Mouse (Mus musculus) heart, embryonic 14.5 days (tissue): Measurements from ENCODE around the gene Gm44511. TPM values are rescaled to one million over a fixed set of nuclear protein-coding genes. Genes with fewer than 3 reads are reported as not detected.
"Not testable (repeated sequence)": the region's sequence is repeated elsewhere in the genome, so short reads cannot be mapped to it uniquely, and the experiment has no call there.

ENCODE experiments used
- ATAC-seq: fragments of 200-750 bp; cut with Nextera tagmentation; 2 replicates; pipeline ENCODE4 v1.8.0; 2017; ENCODE audit warnings: low read depth, moderate TSS enrichment; ENCODE audit not compliant: insufficient number of reproducible peaks, insufficient read depth, low FRiP score
- H3K27ac ChIP-seq, 2 experiments: fragments of 200-500 bp in 1 of 2; fragments of 300-500 bp in 1 of 2; sonication (generic) in 1 of 2; replicated peaks in 1 of 2; 2 replicates each; pipeline ENCODE4 v1.5.1; 2012 to 2014; ENCODE audit warnings: low read depth in 2 of 2, low read length in 2 of 2, control low read depth in 1 of 2, mild to moderate bottlenecking in 1 of 2, mixed read lengths in 1 of 2; ENCODE audit not compliant: control insufficient read depth in 1 of 2, insufficient read depth in 1 of 2
- H3K27me3 ChIP-seq: fragments of 300-500 bp; sonication (generic); 2 replicates; pipeline ENCODE4 v1.6.1; 2014; ENCODE audit warnings: mild to moderate bottlenecking, low read length, control low read depth; ENCODE audit not compliant: control insufficient read depth, insufficient read depth
- H3K36me3 ChIP-seq: fragments of 300-500 bp; sonication (generic); 2 replicates; pipeline ENCODE4 v1.6.1; 2014; ENCODE audit warnings: mild to moderate bottlenecking, control low read depth, low read length, mixed read lengths; ENCODE audit not compliant: control insufficient read depth, insufficient read depth
- H3K4me1 ChIP-seq, 2 experiments: fragments of 200-500 bp in 1 of 2; fragments of 300-500 bp in 1 of 2; sonication (generic) in 1 of 2; 2 replicates each; pipeline ENCODE4 v1.6.1; 2012 to 2014; ENCODE audit warnings: low read length in 2 of 2, control low read depth in 1 of 2, mixed read lengths in 1 of 2; ENCODE audit not compliant: control insufficient read depth in 2 of 2, insufficient read depth in 2 of 2
- H3K4me2 ChIP-seq: fragments of 300-500 bp; sonication (generic); 2 replicates; pipeline ENCODE4 v1.6.1; 2014; ENCODE audit warnings: mild to moderate bottlenecking, low read length
- H3K4me3 ChIP-seq, 2 experiments: fragments of 200-500 bp in 1 of 2; fragments of 300-500 bp in 1 of 2; sonication (generic) in 1 of 2; 2 replicates each; pipeline ENCODE4 v1.5.1; 2012 to 2014; ENCODE audit warnings: low read length in 2 of 2, mild to moderate bottlenecking in 2 of 2, control low read depth in 1 of 2, low read depth in 1 of 2, moderate library complexity in 1 of 2; ENCODE audit not compliant: control insufficient read depth in 1 of 2, insufficient read depth in 1 of 2
- H3K9ac ChIP-seq: fragments of 300-500 bp; sonication (generic); 2 replicates; pipeline ENCODE4 v1.6.1; 2014; ENCODE audit warnings: mild to moderate bottlenecking, low read length
- H3K9me3 ChIP-seq: fragments of 300-500 bp; sonication (generic); 2 replicates; pipeline ENCODE4 v1.6.1; 2016; ENCODE audit warnings: low read length, control low read depth; ENCODE audit not compliant: control insufficient read depth
- WGBS: fragments of 180-500 bp; shearing (Covaris S2); extraction: QIAGEN DNeasy Blood & Tissue Kit; methylation state at CpG from one replicate; pipeline ENCODE4 v1.1.7; 2014; 5-methylcytosine and 5-hydroxymethylcytosine counted together
- polyA plus RNA-seq: library from polyadenylated mRNA; unstranded; fragments of >200 nt; fragmentation: Nextera tagmentation; extraction: Ambion mirVana; gene quantifications from 2 replicates; pipeline ENCODE4 v1.2.1, GENCODE M21; 2014

Gene Gm44511
- polyA plus RNA-seq, 1 experiment from 2014 or later: not detected

DNA sequence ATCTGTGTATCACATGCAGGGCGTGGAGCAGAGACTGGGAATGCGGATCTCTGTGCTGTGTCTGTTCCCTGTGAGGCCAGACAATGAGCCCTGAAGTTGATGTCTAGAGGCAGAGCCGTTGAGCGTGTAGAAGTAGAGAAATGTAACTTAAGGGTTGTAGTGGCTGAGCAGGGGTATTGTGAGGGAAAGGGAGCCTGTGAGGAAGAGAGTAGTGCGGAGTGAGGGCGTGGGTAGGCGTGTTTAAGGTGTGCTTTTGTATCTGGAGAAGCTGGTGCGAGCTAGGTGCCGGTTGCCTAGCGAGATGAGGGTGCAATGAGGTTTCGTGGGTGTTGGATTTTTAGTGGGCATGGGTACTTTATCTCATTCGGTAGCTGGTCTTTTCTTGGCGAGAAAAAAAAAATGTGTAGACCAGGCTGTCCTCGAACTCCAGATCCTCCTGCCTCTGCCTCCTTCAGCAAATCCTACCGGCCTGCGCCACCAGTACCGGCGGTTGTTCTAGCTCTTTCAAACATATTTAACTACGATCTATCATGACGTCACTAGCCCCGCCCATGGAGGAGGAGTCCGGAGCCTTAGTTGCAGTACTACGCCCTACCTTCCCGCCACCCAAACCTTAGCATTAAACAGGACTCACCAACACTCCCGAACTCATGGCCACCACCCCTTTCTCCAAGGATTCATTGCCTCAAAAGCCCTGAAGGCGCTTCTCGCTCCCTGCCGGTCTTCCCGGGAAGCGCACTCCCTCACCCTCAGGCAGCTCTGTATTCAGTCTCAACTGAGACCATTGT is 62.2 kb downstream of the Gm44511 start:
- no peaks in the 10 kb centered on the region for H3K9me3 ChIP-seq
- H3K4me1 ChIP-seq: no peaks in the 10 kb centered on the region
- H3K4me2 ChIP-seq: peak overlapping the region; percentile 81
- WGBS: 1% methylated on average over 30 of the region's 30 CpGs
- H3K27ac ChIP-seq: peak overlapping the region; percentile 53 to 61; a peak in 2 of 4 replicates
- H3K4me3 ChIP-seq: peak overlapping the region; percentile 61 to 77
- ATAC-seq: peak; percentile 95
- no peaks in the 10 kb centered on the region for H3K27me3 ChIP-seq
- H3K36me3 ChIP-seq: no peaks in the 10 kb centered on the region
- H3K9ac ChIP-seq: peak overlapping the region; percentile 76

DNA sequence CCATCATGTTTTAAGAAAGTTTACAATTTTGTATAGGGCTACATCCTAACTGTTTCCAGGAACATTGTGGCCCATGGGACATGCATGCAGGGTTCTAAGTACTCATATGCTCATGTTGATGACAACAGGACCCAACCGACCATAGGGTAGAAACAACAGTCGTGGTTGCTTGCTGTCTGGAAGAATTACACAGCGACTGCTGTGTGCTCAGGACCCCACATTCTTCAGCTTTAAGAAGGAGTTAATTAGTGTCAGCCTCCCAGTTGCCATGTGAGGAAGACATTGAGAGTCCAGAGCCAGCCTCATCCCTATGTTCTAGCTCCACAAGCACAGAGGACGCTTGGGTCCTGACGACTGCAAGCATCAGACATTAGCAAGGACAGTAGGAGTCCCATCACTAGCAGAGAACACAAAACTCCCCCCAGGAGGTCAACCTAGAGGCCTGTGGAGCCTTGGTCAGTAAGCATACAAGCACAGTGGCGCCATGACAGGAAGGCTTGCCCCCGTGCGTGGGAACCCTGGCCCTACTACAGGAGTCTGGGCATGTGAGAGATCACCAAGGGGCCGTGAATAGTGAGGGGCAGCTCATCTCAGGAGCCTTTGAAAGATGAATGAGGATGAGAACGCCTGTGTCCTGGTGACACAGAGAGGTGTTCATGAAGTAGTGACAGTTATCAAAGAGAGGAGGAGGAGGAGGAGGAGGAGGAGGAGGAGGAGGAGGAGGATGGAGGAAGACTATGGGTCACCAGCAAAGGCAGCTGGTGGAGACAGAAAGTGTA is 63.0 kb downstream of the Gm44511 start:
- WGBS: 70% methylated on average over 10 of the region's 10 CpGs
- H3K4me3 ChIP-seq: peak overlapping the region; percentile 61 to 77
- not testable (repeated sequence) for H3K36me3 ChIP-seq, H3K27ac ChIP-seq, H3K4me1 ChIP-seq, H3K27me3 ChIP-seq, H3K9ac ChIP-seq, ATAC-seq, H3K9me3 ChIP-seq
- peak overlapping the region; percentile 81 for H3K4me2 ChIP-seq

DNA sequence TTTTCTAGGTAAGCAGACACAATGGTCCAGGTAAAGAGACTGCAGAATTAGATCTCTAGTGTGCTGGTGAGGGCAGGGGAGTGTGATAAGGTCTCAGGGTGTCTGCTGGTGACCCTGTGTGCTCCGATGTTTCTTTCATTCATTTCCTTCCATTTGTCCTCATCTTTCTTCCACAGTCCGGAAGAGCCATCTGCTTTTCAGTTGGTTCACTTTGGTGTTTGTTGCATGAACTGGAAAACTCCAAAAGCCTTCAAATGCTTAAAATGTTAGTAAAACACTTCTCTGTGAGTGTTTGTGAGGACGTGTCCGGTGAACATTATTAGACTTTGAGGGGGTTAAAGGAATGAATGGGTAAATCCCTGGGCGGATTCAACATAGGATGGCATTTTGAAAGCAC is 65.0 kb downstream of the Gm44511 start:
- H3K4me3 ChIP-seq: peak overlapping the region; percentile 72 to 82
- no peak for ATAC-seq
- H3K36me3 ChIP-seq: no peaks in the 10 kb centered on the region
- no peaks in the 10 kb centered on the region for H3K27me3 ChIP-seq
- H3K4me1 ChIP-seq: no peaks in the 10 kb centered on the region
- 38% methylated on average over 5 of the region's 5 CpGs for WGBS
- no peaks in the 10 kb centered on the region for H3K9me3 ChIP-seq
- H3K27ac ChIP-seq: no peak overlapping the region
- no peak overlapping the region; the same call in none of the 2 replicates for H3K9ac ChIP-seq
- peak overlapping the region; percentile 55 for H3K4me2 ChIP-seq

DNA sequence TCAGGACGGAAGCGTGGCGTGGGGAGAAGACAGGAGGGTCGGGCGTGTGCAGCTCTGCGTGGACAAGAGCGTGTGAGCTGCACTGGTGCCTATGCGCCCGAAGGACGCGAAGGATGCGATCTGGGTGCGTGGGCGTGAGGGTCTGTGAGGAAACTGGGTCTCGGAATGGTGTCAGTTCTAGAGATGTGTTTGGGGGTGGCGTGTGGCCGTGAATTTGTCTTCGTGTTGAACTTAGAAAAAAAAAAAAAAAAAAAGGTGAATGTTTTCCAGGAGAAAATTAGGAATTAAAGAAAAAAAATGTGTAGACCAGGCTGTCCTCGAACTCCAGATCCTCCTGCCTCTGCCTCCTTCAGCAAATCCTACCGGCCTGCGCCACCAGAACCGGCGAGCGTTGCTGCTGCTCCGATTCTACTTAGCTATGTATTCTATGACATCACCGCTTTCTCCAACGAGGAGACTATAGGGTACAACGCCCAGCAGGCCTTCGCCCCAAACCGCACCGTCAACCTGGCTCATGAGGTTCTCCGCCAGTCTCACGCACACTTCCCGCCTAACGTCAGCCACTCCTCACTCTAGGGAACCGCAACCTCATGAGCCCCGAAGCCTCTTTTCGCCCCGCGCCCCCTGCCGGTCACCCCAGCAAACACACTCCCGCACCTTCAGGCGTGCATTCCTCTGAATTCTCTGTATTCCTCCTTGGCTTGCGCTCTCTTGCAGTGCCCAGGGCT is 65.5 kb downstream of the Gm44511 start:
- Histone ChIP-seq H3K27ac (peak overlapping the region; percentile 43 to 76), H3K4me3 (peak overlapping the region; percentile 72 to 92), H3K4me2 (peak overlapping the region; percentile 55), H3K9ac (peak overlapping the region; percentile 80)
- H3K9me3 ChIP-seq, H3K4me1 ChIP-seq, H3K36me3 ChIP-seq, H3K27me3 ChIP-seq: not testable (repeated sequence)
- WGBS: under 1% methylated on average over 44 of the region's 44 CpGs
- ATAC-seq: peak; percentile 62

DNA sequence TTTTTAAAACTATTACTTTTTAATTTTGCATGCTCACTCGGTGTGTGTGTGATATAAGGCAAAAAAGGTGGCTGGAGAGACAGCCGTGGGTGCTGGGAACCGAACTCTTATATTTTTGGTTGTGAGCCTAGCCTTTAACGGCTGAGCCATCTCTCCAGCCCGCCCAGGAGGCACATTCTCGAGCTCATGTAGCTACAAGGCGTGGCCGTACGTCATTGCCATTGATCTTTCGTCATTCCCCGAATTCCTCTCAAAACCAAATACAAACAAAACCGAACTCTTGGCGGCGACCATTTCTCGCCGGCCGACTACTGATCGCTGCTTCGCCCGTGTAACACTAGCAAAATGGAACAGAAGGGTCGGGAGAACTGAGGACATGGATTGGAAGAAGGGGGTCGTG is 66.1 kb downstream of the Gm44511 start:
- not testable (repeated sequence) for H3K36me3 ChIP-seq, H3K4me1 ChIP-seq, H3K9me3 ChIP-seq, H3K27me3 ChIP-seq
- ATAC-seq: peak; percentile 27; the same call in 1 of the 2 replicates
- under 1% methylated on average over 22 of the region's 22 CpGs for WGBS
- Histone ChIP-seq H3K9ac (peak overlapping the region; percentile 80), H3K4me3 (peak overlapping the region; percentile 72 to 92), H3K27ac (peak overlapping the region; percentile 43 to 76), H3K4me2 (peak overlapping the region; percentile 53)

DNA sequence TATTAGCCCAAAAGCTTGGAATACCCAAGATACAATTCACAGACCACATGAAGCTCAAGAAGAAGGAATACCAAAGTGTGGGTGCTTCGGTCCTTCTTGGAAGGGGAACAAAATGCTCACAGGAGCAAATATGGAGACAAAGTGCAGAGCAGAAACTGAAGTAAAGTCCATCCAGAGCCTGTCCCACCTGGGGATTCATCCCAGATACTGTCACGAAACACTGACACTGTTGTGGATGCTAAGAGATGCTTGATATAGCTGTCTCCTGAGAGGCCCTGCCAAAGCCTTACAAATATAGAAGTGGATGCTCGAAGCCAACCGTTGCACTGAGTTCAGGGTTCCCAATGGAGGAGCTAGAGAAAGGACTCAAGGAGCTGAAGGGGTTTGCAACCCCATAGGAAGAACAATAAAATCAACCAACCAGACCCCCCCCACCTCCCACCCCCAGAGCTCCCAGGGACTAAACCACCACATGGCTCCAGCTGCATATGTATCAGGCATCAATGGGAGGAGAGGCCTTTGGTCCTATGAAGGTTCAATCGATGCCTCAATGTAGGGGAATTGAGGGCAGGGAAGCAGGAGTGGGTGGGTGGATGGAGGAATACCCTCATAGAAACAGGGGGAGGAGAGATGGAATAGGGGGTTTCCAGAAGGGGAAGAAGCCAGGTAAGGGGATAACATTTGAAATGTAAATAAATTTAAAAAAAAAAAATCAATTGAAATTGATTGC is 66.7 kb downstream of the Gm44511 start:
- Histone ChIP-seq H3K27me3 (no peaks in the 10 kb centered on the region), H3K4me1 (peaks cover 0 to under 1% of the 10 kb centered on the region in 2 experiments; a peak in 1 of 4 replicates), H3K9me3 (no peaks in the 10 kb centered on the region), H3K9ac (no peak overlapping the region), H3K36me3 (no peaks in the 10 kb centered on the region), H3K4me3 (peak overlapping the region in 1 of 2 experiments; percentile 72; a peak in 1 of 4 replicates), H3K4me2 (peak overlapping the region; percentile 53; the same call in 1 of the 2 replicates), H3K27ac (no peak overlapping the region)
- ATAC-seq: no peak
- WGBS: 78% methylated on average over 5 of the region's 5 CpGs

DNA sequence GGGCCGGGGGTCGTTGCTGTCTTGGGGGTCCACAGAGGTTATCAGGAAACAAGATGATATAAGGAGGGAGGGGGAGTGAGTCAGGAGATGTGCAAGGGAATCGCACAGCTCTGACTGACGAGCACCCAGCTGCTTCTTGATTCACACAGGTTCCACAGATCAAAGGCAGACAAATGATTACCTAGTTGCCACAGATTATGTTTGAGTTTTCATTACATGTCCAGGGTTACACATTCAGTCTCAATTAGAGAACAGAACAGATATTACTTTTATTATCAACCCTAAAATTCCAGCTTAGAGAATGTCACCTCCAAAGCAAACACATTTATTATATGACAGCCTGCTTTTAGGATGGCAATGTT is 70.7 kb downstream of the Gm44511 start:
- H3K4me3 ChIP-seq, H3K27ac ChIP-seq, H3K4me2 ChIP-seq, H3K9me3 ChIP-seq, H3K27me3 ChIP-seq, H3K4me1 ChIP-seq, ATAC-seq, H3K9ac ChIP-seq, H3K36me3 ChIP-seq: not testable (repeated sequence)
- 31% methylated on average over 4 of the region's 4 CpGs for WGBS
